Mouse (Mus musculus): ENCODE results near the gene Ube3a. TPM values are rescaled to one million over a fixed set of nuclear protein-coding genes. Genes with fewer than 3 reads are reported as not detected.

Gene Ube3a
- 10 to 100 TPM; 46.3 to 71.3 (median 53.6) TPM for polyA plus RNA-seq (2017; shearing (Covaris generic))

- ATAC-seq, result peak; percentile 77
These were observed at the start of gene Ube3a for GRCm38 (mm10) chr7:59228045-59228865. Ube3a (plus strand) TSS chr7:59228750.

- ATAC-seq, result no peak
These were observed 35.7 kb upstream of the Ube3a start for GRCm38 (mm10) chr7:59192831-59193230.

- no peak for ATAC-seq
These were observed 13.6 kb upstream of the Ube3a start for GRCm38 (mm10) chr7:59214911-59215310.

GRCm38 (mm10) chr7:59221244-59221643, 7.3 kb upstream of the Ube3a start:
- ATAC-seq, result no peak

GRCm38 (mm10) chr7:59228866-59229182, 274 bp downstream of the Ube3a start:
- peak; percentile 58 for ATAC-seq

- peak; percentile 11 for ATAC-seq
These were observed 797 bp downstream of the Ube3a start for GRCm38 (mm10) chr7:59229183-59229911.

- no peak for ATAC-seq
These were observed 1.8 kb downstream of the Ube3a start for GRCm38 (mm10) chr7:59230304-59230703.

GRCm38 (mm10) chr7:59230768-59231167, 2.2 kb downstream of the Ube3a start:
- no peak for ATAC-seq

- ATAC-seq, result no peak
These were observed 3.4 kb downstream of the Ube3a start for GRCm38 (mm10) chr7:59231960-59232359.

GRCm38 (mm10) chr7:59234773-59235401, 6.3 kb downstream of the Ube3a start:
- no peak for ATAC-seq

GRCm38 (mm10) chr7:59243257-59243656, 14.7 kb downstream of the Ube3a start:
- no peak for ATAC-seq

GRCm38 (mm10) chr7:59245541-59245940, 17.0 kb downstream of the Ube3a start:
- peak; percentile 53 for ATAC-seq

GRCm38 (mm10) chr7:59253373-59253772, 24.8 kb downstream of the Ube3a start:
- ATAC-seq, result peak; percentile 18

GRCm38 (mm10) chr7:59265538-59265937, 37.0 kb downstream of the Ube3a start:
- ATAC-seq, result no peak

GRCm38 (mm10) chr7:59271775-59272174, 43.2 kb downstream of the Ube3a start:
- no peak for ATAC-seq

GRCm38 (mm10) chr7:59312576-59312975, 84.0 kb downstream of the Ube3a start:
- ATAC-seq, result no peak

- no peak for ATAC-seq
These were observed 94.2 kb downstream of the Ube3a start for GRCm38 (mm10) chr7:59322759-59323158.

Data from inflammation-experienced regulatory T-cells, adult 6 months (primary cell).